Mouse (Mus musculus) limb, embryonic 11.5 days (tissue): ENCODE results near the gene Elovl1. TPM values are rescaled to one million over a fixed set of nuclear protein-coding genes. Genes with fewer than 3 reads are reported as not detected.

Source experiments
- ATAC-seq: fragments of 200-750 bp; cut with Nextera tagmentation; 2 replicates; pipeline ENCODE4 v1.8.0; 2017; ENCODE audit warnings: low read depth; ENCODE audit not compliant: insufficient number of reproducible peaks, low FRiP score, low TSS enrichment
- DNase-seq: peaks from one replicate; pipeline ENCODE4 v3.0.0-alpha.2; 2015; ENCODE audit warnings: low spot score
- H3K27ac ChIP-seq: fragments of 300-500 bp; sonication (generic); replicated peaks from 2 replicates; pipeline ENCODE4 v1.5.1; 2014; ENCODE audit warnings: low read depth, mild to moderate bottlenecking, low read length
- H3K27me3 ChIP-seq: fragments of 300-500 bp; sonication (generic); 2 replicates; pipeline ENCODE4 v1.6.1; 2014; ENCODE audit warnings: mild to moderate bottlenecking, low read length, mixed read lengths; ENCODE audit not compliant: control insufficient read depth, insufficient read depth
- H3K36me3 ChIP-seq: fragments of 300-500 bp; sonication (generic); 2 replicates; pipeline ENCODE4 v1.6.1; 2014; ENCODE audit warnings: mild to moderate bottlenecking, low read length, moderate library complexity, mixed read lengths; ENCODE audit not compliant: control insufficient read depth, insufficient read depth
- H3K4me1 ChIP-seq: fragments of 300-500 bp; sonication (generic); 2 replicates; pipeline ENCODE4 v1.6.1; 2014; ENCODE audit warnings: low read length, mixed read lengths; ENCODE audit not compliant: control insufficient read depth, insufficient read depth
- H3K4me2 ChIP-seq: fragments of 300-500 bp; sonication (generic); 2 replicates; pipeline ENCODE4 v1.6.1; 2014; ENCODE audit warnings: low read depth, mild to moderate bottlenecking, moderate library complexity; ENCODE audit not compliant: severe bottlenecking
- H3K4me3 ChIP-seq: fragments of 300-500 bp; sonication (generic); 2 replicates; pipeline ENCODE4 v1.5.1; 2014; ENCODE audit warnings: low read depth, low read length
- H3K9ac ChIP-seq: fragments of 300-500 bp; sonication (generic); 2 replicates; pipeline ENCODE4 v1.6.1; 2014; ENCODE audit warnings: mild to moderate bottlenecking, low read length
- H3K9me3 ChIP-seq: fragments of 300-500 bp; sonication (generic); 2 replicates; pipeline ENCODE4 v1.6.1; 2016; ENCODE audit warnings: low read length; ENCODE audit not compliant: control insufficient read depth
- WGBS: fragments of 180-500 bp; shearing (Covaris S2); extraction: QIAGEN DNeasy Blood & Tissue Kit; methylation state at CpG from one replicate; pipeline ENCODE4 v1.1.7; 2014; 5-methylcytosine and 5-hydroxymethylcytosine counted together
- polyA plus RNA-seq: library from polyadenylated mRNA; unstranded; fragments of >200 nt; fragmentation: Nextera tagmentation; extraction: Ambion mirVana; gene quantifications from 2 replicates; pipeline ENCODE4 v1.2.1, GENCODE M21; 2014

Elovl1 gene
- polyA plus RNA-seq, 1 experiment from 2014 or later = 42.7 TPM

- peak overlapping the region; percentile 69 for H3K9ac ChIP-seq
- H3K4me2 ChIP-seq = peak overlapping the region; percentile 80
- peaks cover 20% of the 10 kb centered on the region for H3K4me1 ChIP-seq
- H3K4me3 ChIP-seq = peak overlapping the region; percentile 74
- peaks cover 8% of the 10 kb centered on the region for H3K36me3 ChIP-seq
- no peaks in the 10 kb centered on the region for H3K27me3 ChIP-seq
- DNase-seq = peak; percentile 52
- H3K9me3 ChIP-seq = no peaks in the 10 kb centered on the region
- no peak for ATAC-seq
- H3K27ac ChIP-seq = peak overlapping the region; percentile 84
- WGBS = 8% methylated on average over 12 of the region's 12 CpGs
Observed at GRCm38 (mm10) chr4:118437829-118438253, 9.9 kb downstream of the Elovl1 start.

GRCm38 (mm10) chr4:118445088-118445487 lies 17.2 kb downstream of the Elovl1 start:
- Histone ChIP-seq H3K4me2 (no peak overlapping the region), H3K4me3 (no peak overlapping the region), H3K36me3 (no peaks in the 10 kb centered on the region), H3K27ac (no peak overlapping the region), H3K9ac (no peak overlapping the region), H3K9me3 (no peaks in the 10 kb centered on the region), H3K4me1 (peaks cover 11% of the 10 kb centered on the region), H3K27me3 (no peaks in the 10 kb centered on the region)
- DNase-seq (no peak), ATAC-seq (no peak)
- 87% methylated on average over 10 of the region's 10 CpGs for WGBS

GRCm38 (mm10) chr4:118445781-118446414 lies 18.0 kb downstream of the Elovl1 start:
- H3K4me2 ChIP-seq = peak overlapping the region; percentile 81
- H3K4me3 ChIP-seq = peak overlapping the region; percentile 32
- no peak overlapping the region for H3K27ac ChIP-seq
- peak; percentile 67; the same call in 1 of the 2 replicates for ATAC-seq
- peak; percentile 77 for DNase-seq
- WGBS = 21% methylated on average over 18 of the region's 18 CpGs
- no peaks in the 10 kb centered on the region for H3K9me3 ChIP-seq
- peak overlapping the region; percentile 57 for H3K9ac ChIP-seq
- peaks cover 11% of the 10 kb centered on the region for H3K4me1 ChIP-seq
- no peaks in the 10 kb centered on the region for H3K36me3 ChIP-seq
- H3K27me3 ChIP-seq = no peaks in the 10 kb centered on the region

GRCm38 (mm10) chr4:118446415-118447153 lies 18.7 kb downstream of the Elovl1 start:
- ATAC-seq (0 out of 2 replicates have a peak, but pooled peaks have one; percentile 5), DNase-seq (peak; percentile 34)
- H3K9me3 ChIP-seq = no peaks in the 10 kb centered on the region
- H3K36me3 ChIP-seq = no peaks in the 10 kb centered on the region
- H3K9ac ChIP-seq = peak overlapping the region; percentile 57
- H3K27ac ChIP-seq = no peak overlapping the region
- 34% methylated on average over 24 of the region's 24 CpGs for WGBS
- H3K4me2 ChIP-seq = peak overlapping the region; percentile 81
- peaks cover 11% of the 10 kb centered on the region for H3K4me1 ChIP-seq
- peak overlapping the region; percentile 32 for H3K4me3 ChIP-seq
- no peaks in the 10 kb centered on the region for H3K27me3 ChIP-seq

GRCm38 (mm10) chr4:118457345-118457975 lies 29.6 kb downstream of the Elovl1 start, which contains the start of gene Mpl:
TSS of gene Mpl (minus strand) at chr4:118457513.
- Histone ChIP-seq H3K4me1 (no peaks in the 10 kb centered on the region), H3K27me3 (no peaks in the 10 kb centered on the region), H3K9me3 (no peaks in the 10 kb centered on the region), H3K36me3 (no peaks in the 10 kb centered on the region), H3K4me2 (no peak within 1 kb of the TSS), H3K9ac (no peak within 1 kb of the TSS), H3K4me3 (no peak within 1 kb of the TSS), H3K27ac (no peak within 1 kb of the TSS)
- 74% methylated on average over 9 of the region's 9 CpGs for WGBS
- DNase-seq = no peak
- ATAC-seq = no peak

GRCm38 (mm10) chr4:118464956-118465355 lies 37.1 kb downstream of the Elovl1 start:
- no peak for ATAC-seq
- no peak overlapping the region for H3K9ac ChIP-seq
- no peaks in the 10 kb centered on the region for H3K27me3 ChIP-seq
- H3K4me3 ChIP-seq = no peak overlapping the region
- H3K27ac ChIP-seq = no peak overlapping the region
- no peaks in the 10 kb centered on the region for H3K9me3 ChIP-seq
- no peak for DNase-seq
- H3K4me2 ChIP-seq = no peak overlapping the region
- no peaks in the 10 kb centered on the region for H3K36me3 ChIP-seq
- WGBS = 87% methylated on average over 3 of the region's 3 CpGs
- H3K4me1 ChIP-seq = 0 out of 2 replicates have a peak, but pooled peaks cover 2% of the 10 kb centered on the region

GRCm38 (mm10) chr4:118465697-118466163 lies 37.8 kb downstream of the Elovl1 start:
- no peak overlapping the region for H3K4me2 ChIP-seq
- 0 out of 2 replicates have a peak, but pooled peaks cover 2% of the 10 kb centered on the region for H3K4me1 ChIP-seq
- no peaks in the 10 kb centered on the region for H3K9me3 ChIP-seq
- H3K9ac ChIP-seq = no peak overlapping the region
- peak; percentile 57; the same call in 1 of the 2 replicates for ATAC-seq
- no peaks in the 10 kb centered on the region for H3K27me3 ChIP-seq
- peak; percentile 49 for DNase-seq
- no peaks in the 10 kb centered on the region for H3K36me3 ChIP-seq
- no peak overlapping the region for H3K4me3 ChIP-seq
- 11% methylated on average over 11 of the region's 11 CpGs for WGBS
- no peak overlapping the region for H3K27ac ChIP-seq

GRCm38 (mm10) chr4:118471281-118471680 lies 43.4 kb downstream of the Elovl1 start:
- ATAC-seq = no peak
- Histone ChIP-seq H3K4me3 (no peak overlapping the region), H3K27ac (no peak overlapping the region), H3K9ac (no peak overlapping the region), H3K9me3 (no peaks in the 10 kb centered on the region), H3K36me3 (no peaks in the 10 kb centered on the region), H3K4me2 (no peak overlapping the region), H3K27me3 (no peaks in the 10 kb centered on the region), H3K4me1 (no peaks in the 10 kb centered on the region)
- peak; percentile 30 for DNase-seq
- WGBS = 27% methylated on average over 6 of the region's 6 CpGs
